Mouse (Mus musculus) testis, adult 2 months (tissue): Measurements from ENCODE around the gene Tfb2m. TPM values are rescaled to one million over a fixed set of nuclear protein-coding genes. Genes with fewer than 3 reads are reported as not detected.

ENCODE experiments used
- H3K27ac ChIP-seq: fragments of 200-500 bp; 2 replicates; pipeline ENCODE4 v1.5.1; 2012; ENCODE audit warnings: low read depth, low read length; ENCODE audit not compliant: control insufficient read depth, insufficient read depth
- H3K27me3 ChIP-seq: fragments of 200-500 bp; 2 replicates; pipeline ENCODE4 v1.6.1; 2012; ENCODE audit warnings: mild to moderate bottlenecking, low read length, moderate library complexity; ENCODE audit not compliant: control insufficient read depth, insufficient read depth
- H3K36me3 ChIP-seq: fragments of 200-500 bp; 2 replicates; pipeline ENCODE4 v1.6.1; 2012; ENCODE audit warnings: mild to moderate bottlenecking, low read length; ENCODE audit not compliant: control insufficient read depth, insufficient read depth
- H3K4me1 ChIP-seq: fragments of 200-500 bp; 2 replicates; pipeline ENCODE4 v1.6.1; 2012; ENCODE audit warnings: low read length; ENCODE audit not compliant: control insufficient read depth, insufficient read depth
- H3K4me3 ChIP-seq: fragments of 200-500 bp; 2 replicates; pipeline ENCODE4 v1.5.1; 2012; ENCODE audit warnings: low read depth, mild to moderate bottlenecking, low read length, moderate library complexity, mixed read lengths; ENCODE audit not compliant: control insufficient read depth
- CTCF ChIP-seq: fragments of 200-500 bp; IDR thresholded peaks from 2 replicates; pipeline ENCODE4 v1.5.1; 2012; ENCODE audit warnings: low read depth, mild to moderate bottlenecking, inconsistent platforms, low read length, moderate library complexity; ENCODE audit not compliant: control insufficient read depth, insufficient read depth, insufficient replicate concordance
- POLR2A ChIP-seq: fragments of 200-500 bp; IDR thresholded peaks from 2 replicates; pipeline ENCODE4 v1.6.1; 2012; ENCODE audit warnings: low read depth, mild to moderate bottlenecking, inconsistent platforms, low read length, moderate library complexity; ENCODE audit not compliant: control insufficient read depth
- polyA plus RNA-seq: library from polyadenylated mRNA; depleted of rRNA; stranded (reverse); fragments of >200 nt; gene quantifications from 2 replicates; pipeline ENCODE4 v1.2.3, GENCODE M21; 2012

The Tfb2m gene
- polyA plus RNA-seq, 1 experiment, result 6.7 TPM

- no peak overlapping the region for H3K27ac ChIP-seq
- H3K27me3 ChIP-seq, result no peaks in the 10 kb centered on the region
- H3K4me3 ChIP-seq, result no peak overlapping the region
- H3K36me3 ChIP-seq, result no peaks in the 10 kb centered on the region
- TF ChIP-seq CTCF (no peak), POLR2A (no peak)
- H3K4me1 ChIP-seq, result no peaks in the 10 kb centered on the region
Observed at GRCm38 (mm10) chr1:179548220-179548619, 2.2 kb upstream of the Tfb2m start.

- H3K4me3 ChIP-seq, result no peak overlapping the region
- H3K4me1 ChIP-seq, result no peaks in the 10 kb centered on the region
- no peak for TF ChIP-seq POLR2A
- H3K27me3 ChIP-seq, result no peaks in the 10 kb centered on the region
- no peaks in the 10 kb centered on the region; the same call in 1 of the 2 replicates for H3K36me3 ChIP-seq
- H3K27ac ChIP-seq, result no peak overlapping the region
Observed at GRCm38 (mm10) chr1:179547176-179547575, 1.1 kb upstream of the Tfb2m start.

GRCm38 (mm10) chr1:179546551-179546917 lies 467 bp upstream of the Tfb2m start:
- peak overlapping the region; percentile 90 for H3K4me3 ChIP-seq
- no peaks in the 10 kb centered on the region for H3K27me3 ChIP-seq
- peak overlapping the region; percentile 50; the same call in 1 of the 2 replicates for H3K27ac ChIP-seq
- TF ChIP-seq POLR2A, result no peak
- TF ChIP-seq CTCF, result no peak
- no peaks in the 10 kb centered on the region for H3K4me1 ChIP-seq
- no peaks in the 10 kb centered on the region; the same call in 1 of the 2 replicates for H3K36me3 ChIP-seq

- Histone ChIP-seq H3K27me3 (no peaks in the 10 kb centered on the region), H3K36me3 (peaks cover 1% of the 10 kb centered on the region; the same call in 1 of the 2 replicates), H3K4me1 (no peaks in the 10 kb centered on the region), H3K4me3 (no peak overlapping the region), H3K27ac (no peak overlapping the region)
- TF ChIP-seq CTCF (peak; percentile 16; the same call in 1 of the 2 replicates), POLR2A (no peak)
Observed at GRCm38 (mm10) chr1:179541502-179541901, 4.6 kb downstream of the Tfb2m start.

- no peaks in the 10 kb centered on the region for H3K27me3 ChIP-seq
- no peak overlapping the region for H3K4me3 ChIP-seq
- TF ChIP-seq POLR2A, result no peak
- no peak for TF ChIP-seq CTCF
- no peaks in the 10 kb centered on the region for H3K4me1 ChIP-seq
- H3K27ac ChIP-seq, result no peak overlapping the region
- peaks cover 1% of the 10 kb centered on the region; the same call in 1 of the 2 replicates for H3K36me3 ChIP-seq
Observed at GRCm38 (mm10) chr1:179539887-179540286, 6.2 kb downstream of the Tfb2m start.

GRCm38 (mm10) chr1:179539054-179539453 lies 7.0 kb downstream of the Tfb2m start:
- no peak for TF ChIP-seq CTCF
- H3K27me3 ChIP-seq, result no peaks in the 10 kb centered on the region
- H3K27ac ChIP-seq, result no peak overlapping the region
- H3K4me3 ChIP-seq, result no peak overlapping the region
- H3K36me3 ChIP-seq, result peaks cover 1% of the 10 kb centered on the region; the same call in 1 of the 2 replicates
- no peaks in the 10 kb centered on the region for H3K4me1 ChIP-seq

- H3K36me3 ChIP-seq, result no peaks in the 10 kb centered on the region
- H3K4me1 ChIP-seq, result peaks cover 4% of the 10 kb centered on the region
- no peak overlapping the region for H3K4me3 ChIP-seq
- no peaks in the 10 kb centered on the region for H3K27me3 ChIP-seq
- no peak overlapping the region for H3K27ac ChIP-seq
- TF ChIP-seq POLR2A, result no peak
- TF ChIP-seq CTCF, result no peak
Observed at GRCm38 (mm10) chr1:179519901-179520300, 26.2 kb downstream of the Tfb2m start.

- Histone ChIP-seq H3K4me3 (peak within 1 kb of the TSS; percentile 79), H3K27me3 (no peaks in the 10 kb centered on the region), H3K27ac (0 out of 2 replicates have a peak within 1 kb of the TSS, but pooled peaks have one; percentile 33), H3K36me3 (no peaks in the 10 kb centered on the region), H3K4me1 (peaks cover 4% of the 10 kb centered on the region)
- TF ChIP-seq POLR2A, result peak; percentile 64; the same call in 1 of the 2 replicates
- TF ChIP-seq CTCF, result peak; percentile 69; the same call in 1 of the 2 replicates
Observed at GRCm38 (mm10) chr1:179517713-179518465, 28.2 kb downstream of the Tfb2m start, which contains the start of gene Smyd3. Gene Smyd3, minus strand, starts transcription at chr1:179518041.
